Mouse (Mus musculus) gastrocnemius, postnatal 10 days (tissue): ENCODE results near the gene Olfr147. TPM values are rescaled to one million over a fixed set of nuclear protein-coding genes. Genes with fewer than 3 reads are reported as not detected.
"Not testable (repeated sequence)": the region's sequence is repeated elsewhere in the genome, so short reads cannot be mapped to it uniquely, and the experiment has no call there.

ENCODE experiments used
- DNase-seq: peaks from one replicate; pipeline ENCODE4 v3.0.0; 2021; ENCODE audit warnings: mixed read lengths
- long read RNA-seq, 2 experiments: library from polyadenylated mRNA; stranded (forward); transcript quantifications; one replicate each; pipeline ENCODE4 v2.0.0; 2021
- total RNA-seq, 2 experiments: library from RNA; stranded (reverse); gene quantifications; 2 replicates each; pipeline ENCODE4 v1.2.3; 2021

Olfr147 gene
- not detected for total RNA-seq
- long read RNA-seq, experiment 1 = 0 reads
- long read RNA-seq, experiment 2 = 0 reads

DNA sequence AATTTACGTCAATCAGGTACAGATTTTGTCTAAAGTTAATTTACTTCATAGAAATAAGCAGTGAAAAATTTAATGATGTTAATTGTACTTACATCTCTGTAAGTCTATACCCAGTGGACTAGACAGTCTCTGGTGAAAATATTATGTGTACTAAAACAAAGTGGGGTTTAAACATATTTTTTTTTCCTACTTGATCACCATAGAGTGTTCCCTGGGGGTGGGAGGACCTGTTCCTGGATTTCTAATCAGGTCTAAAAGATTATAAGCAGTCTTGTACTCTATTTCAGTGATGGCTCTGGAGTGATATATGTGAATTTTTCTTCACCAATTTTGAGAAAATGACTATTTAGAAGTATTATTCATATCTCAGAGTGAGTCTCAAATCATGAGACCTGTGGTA lies at the start of gene Olfr147:
Olfr147 (plus strand) TSS at position 301 of the 400 bp plus-strand sequence.
- no peak for DNase-seq

DNA sequence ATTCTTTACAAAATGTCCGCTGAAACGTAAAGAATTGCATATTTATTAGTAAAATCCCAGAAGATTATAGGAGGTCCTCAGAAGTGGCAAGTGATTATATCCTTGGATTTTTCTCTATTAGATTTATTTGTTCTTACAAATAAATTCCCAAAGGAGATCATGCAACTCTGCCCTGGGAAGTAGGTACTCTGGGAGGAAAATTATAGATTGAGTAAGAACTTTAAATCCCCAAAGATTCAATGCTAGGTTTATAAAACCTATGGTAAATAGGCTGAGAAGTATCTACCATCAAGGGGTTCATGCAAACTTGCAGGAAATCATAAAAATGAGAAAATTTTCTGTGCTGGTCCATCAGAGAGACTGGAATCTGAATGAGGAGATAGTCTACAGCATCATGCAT lies 34.9 kb upstream of the Olfr147 start, which contains the start of gene Olfr250:
Olfr250 (plus strand) TSS at position 301 of the 400 bp plus-strand sequence.
- DNase-seq = no peak

DNA sequence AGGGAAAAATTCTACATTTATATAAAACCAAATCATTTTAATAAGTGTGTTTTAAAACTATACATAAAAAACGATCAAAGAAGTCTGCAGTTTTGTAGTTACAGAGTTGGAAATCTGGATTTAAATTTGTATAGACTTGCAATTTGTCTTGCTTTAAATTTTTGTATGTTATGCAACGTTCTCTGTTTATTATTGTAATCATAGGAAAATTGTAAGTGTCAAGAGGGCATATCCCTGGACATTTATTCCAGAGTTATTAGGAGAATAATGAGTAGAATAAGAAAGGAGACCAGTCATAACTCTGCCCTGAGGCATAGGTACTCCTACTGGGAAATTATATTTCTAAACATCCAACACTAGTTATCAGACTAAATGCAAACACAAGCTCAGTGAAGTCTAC lies 24.7 kb upstream of the Olfr147 start, which contains the start of gene Olfr251:
Olfr251 (plus strand) TSS at position 301 of the 400 bp plus-strand sequence.
- DNase-seq = no peak

DNA sequence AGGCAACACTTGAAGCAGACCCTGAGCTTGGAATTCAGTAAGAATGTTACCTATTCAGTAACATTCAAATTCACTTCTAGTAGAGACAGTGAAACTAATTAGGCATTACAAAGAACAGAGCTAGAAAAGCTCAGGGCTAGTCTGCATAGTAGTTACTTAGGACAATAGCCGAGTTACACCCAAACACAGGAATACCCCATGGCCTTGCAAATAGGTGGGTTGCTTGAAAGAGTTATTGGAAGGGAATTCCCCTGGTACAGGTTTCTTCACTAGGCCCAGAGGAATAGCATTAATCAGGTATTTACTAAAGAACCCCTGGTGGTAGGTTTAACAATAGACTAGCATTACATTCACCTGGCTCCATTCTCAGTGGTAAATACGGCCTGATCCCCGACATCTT lies 6.0 kb downstream of the Olfr147 start:
- not testable (repeated sequence) for DNase-seq

DNA sequence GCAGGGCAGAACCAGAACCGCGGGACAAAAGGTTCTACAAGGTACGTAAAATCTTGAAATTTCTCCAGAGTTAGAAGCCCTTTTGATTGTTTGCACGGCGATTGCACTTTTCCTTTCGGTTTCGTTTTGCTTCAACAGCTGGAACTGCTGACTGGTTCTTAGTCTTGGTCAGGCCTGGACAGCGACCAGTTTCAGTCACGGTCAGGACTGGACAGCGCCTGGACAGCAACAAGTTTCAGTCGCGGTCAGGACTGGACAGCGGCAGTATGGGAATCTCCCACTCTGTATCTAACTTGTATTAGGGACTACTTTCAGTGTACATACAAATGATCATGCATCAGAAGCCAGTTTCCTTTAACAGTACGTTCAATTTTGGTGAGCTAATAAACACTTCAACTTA lies 12.0 kb downstream of the Olfr147 start:
- not testable (repeated sequence) for DNase-seq

DNA sequence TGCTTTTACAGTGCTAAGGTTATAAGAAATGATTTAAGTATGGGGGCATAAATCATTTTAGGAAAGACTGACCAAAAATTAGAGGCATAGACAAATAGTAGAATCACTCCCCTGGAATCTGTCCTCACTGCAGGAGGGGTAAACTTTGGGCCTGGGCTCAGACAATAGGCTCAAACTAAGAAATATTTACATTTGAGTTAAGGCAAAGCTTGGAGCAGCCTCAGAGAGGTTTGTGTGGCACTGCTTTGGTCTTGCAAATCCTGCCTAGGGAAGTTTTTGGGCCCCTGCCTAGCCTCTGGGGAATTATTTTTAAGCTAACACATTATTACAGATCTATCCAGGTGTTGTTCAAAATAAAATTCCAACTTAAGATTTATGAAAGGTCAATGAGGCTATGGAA lies 22.3 kb downstream of the Olfr147 start:
- no peak for DNase-seq

DNA sequence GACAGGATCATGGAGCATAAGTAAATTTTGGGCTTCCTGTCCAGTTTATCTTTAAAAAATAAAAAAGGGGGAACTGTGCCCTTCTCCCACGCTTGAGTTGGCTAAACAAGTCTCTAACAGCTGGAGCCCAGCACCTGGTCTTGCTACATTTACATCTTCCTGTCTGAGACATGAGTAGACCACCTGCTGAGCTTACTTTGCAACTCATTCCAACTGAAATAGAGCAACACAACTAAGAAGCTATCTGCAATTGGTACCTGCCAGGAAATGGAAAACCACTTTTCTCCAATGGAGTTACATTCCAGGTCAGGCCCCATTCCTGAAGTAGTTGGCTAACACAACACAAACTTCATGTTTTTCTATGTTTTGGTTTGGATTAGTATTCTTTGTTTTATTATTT lies 25.5 kb downstream of the Olfr147 start:
- no peak for DNase-seq

DNA sequence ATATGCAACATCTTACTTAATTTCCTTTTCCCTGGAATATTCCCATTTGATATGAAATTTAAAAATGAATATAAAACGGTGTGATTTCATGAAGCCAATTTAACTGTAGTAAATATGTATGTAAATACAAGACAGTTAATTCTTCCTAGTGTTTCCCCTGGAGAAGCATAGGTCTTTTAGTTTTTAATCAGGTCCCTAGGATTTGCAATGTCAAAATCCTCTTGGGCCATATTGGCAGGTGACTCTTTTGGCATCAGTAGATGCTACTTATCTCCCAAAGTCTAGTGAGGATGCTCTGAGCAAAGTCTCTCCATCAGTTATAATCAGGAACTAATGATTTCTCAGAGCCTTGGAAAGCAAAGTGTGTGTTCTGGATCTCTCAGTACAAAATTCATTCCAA lies 27.7 kb downstream of the Olfr147 start, which contains the start of gene Olfr901:
Olfr901 (plus strand) TSS at position 301 of the 400 bp plus-strand sequence.
- no peak for DNase-seq

DNA sequence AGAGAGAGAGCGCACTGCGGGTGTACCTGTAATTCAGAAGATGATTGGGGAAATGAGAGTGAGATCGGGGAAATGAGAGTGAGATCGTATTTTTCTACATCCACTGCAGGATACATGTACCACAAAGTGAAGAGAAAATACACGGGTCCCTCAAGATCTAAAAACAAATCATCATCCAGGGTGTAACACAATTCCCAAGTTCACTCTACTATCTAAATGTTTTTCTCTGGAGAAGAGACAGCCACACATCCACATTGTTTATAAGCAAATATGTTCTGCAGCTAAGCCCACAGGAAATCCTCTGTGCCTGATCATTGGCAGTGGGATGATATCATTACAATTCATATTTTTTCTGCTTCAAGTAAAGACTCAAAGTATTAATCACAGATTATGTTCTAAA lies 45.9 kb downstream of the Olfr147 start, which contains the start of gene Olfr902:
Olfr902 (plus strand) TSS at position 301 of the 400 bp plus-strand sequence.
- no peak for DNase-seq

Other genes starting within 250 kb of the Olfr147 start
- not detected for gene Olfr891, start 220.9 kb upstream of the Olfr147 start, total RNA-seq
- gene Olfr893, start 193.3 kb upstream of the Olfr147 start, total RNA-seq = not detected
- not detected for gene Olfr894, start 183.6 kb upstream of the Olfr147 start, total RNA-seq
- gene Olfr143, start 148.9 kb upstream of the Olfr147 start, total RNA-seq = not detected
- gene Olfr895, start 133.8 kb upstream of the Olfr147 start, total RNA-seq = not detected
- not detected for gene Olfr896-ps1, start 110.6 kb upstream of the Olfr147 start, total RNA-seq
- not detected for gene Olfr25, start 72.6 kb upstream of the Olfr147 start, total RNA-seq
- not detected for gene Olfr898, start 53.3 kb upstream of the Olfr147 start, total RNA-seq
- gene Olfr250, start 34.8 kb upstream of the Olfr147 start, total RNA-seq = not detected
- not detected for gene Olfr251, start 24.6 kb upstream of the Olfr147 start, total RNA-seq
- not detected for gene Olfr901, start 27.8 kb downstream of the Olfr147 start, total RNA-seq
- gene Olfr902, start 46.0 kb downstream of the Olfr147 start, total RNA-seq = not detected
- gene Olfr904, start 61.4 kb downstream of the Olfr147 start, total RNA-seq = not detected
- gene Olfr905, start 69.4 kb downstream of the Olfr147 start, total RNA-seq = not detected
- not detected for gene Olfr906, start 85.4 kb downstream of the Olfr147 start, total RNA-seq
- not detected for gene Olfr907, start 94.1 kb downstream of the Olfr147 start, total RNA-seq
- not detected for gene Olfr911-ps1, start 119.9 kb downstream of the Olfr147 start, total RNA-seq
- not detected for gene Olfr910, start 136.2 kb downstream of the Olfr147 start, total RNA-seq
- not detected for gene Olfr912, start 178.5 kb downstream of the Olfr147 start, total RNA-seq
- gene Olfr913, start 191.1 kb downstream of the Olfr147 start, total RNA-seq = not detected
- not detected for gene Olfr914, start 203.4 kb downstream of the Olfr147 start, total RNA-seq